Mouse (Mus musculus) megakaryocyte, embryonic 14.5 days (primary cell): ENCODE results near the gene Fads1.

Experiments
- FLI1 ChIP-seq: IDR thresholded peaks from 2 replicates; pipeline ENCODE4 v1.6.1; 2012; ENCODE audit warnings: low read length, inconsistent platforms, mixed read lengths
- GATA1 ChIP-seq: IDR thresholded peaks from 3 replicates; pipeline ENCODE4 v1.6.1; 2012; ENCODE audit warnings: mixed read lengths, low read length, inconsistent platforms, borderline replicate concordance

DNA sequence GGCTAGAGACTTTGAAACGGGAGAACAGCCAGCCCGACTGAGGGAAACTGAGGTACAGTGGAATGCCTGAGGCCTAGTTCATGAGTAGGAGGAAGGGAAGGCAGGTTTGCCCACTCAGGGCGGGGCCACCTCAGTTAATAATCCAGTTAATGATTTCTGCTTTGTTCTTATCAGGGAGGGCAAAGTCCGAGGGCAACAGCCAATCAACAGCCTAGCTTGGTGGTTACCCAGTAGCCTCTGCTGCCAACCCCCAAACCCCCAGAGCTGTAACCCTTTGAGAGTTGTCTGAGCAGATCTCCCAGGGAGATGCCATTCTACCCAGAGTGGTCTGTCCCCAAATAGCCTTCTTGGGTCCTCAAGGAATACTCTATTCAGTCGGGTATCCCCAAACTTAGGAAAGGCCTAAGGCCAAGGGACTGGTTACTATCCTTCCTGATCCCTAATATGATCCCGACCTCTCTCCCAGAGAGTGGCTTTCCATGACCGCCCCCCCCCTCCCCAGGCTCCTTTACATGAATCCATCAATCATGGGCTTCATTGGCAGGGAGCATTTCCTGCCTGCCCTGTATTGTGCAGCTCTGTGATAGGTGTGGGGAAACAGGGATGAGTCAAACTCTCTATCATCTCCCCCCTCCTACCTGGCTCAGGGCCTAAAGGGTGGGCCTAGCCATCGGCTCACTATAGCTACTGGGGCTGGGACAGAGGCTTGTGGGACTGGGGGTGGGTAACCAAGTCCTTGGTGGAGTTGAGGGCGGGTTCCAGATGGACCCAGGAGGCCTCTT, 53.3 kb downstream of the Fads1 start:
- TF ChIP-seq GATA1 (no peak), FLI1 (no peak)
